Mouse (Mus musculus): ENCODE measurements around the gene Mgat4a.

The Mgat4a gene

DNA sequence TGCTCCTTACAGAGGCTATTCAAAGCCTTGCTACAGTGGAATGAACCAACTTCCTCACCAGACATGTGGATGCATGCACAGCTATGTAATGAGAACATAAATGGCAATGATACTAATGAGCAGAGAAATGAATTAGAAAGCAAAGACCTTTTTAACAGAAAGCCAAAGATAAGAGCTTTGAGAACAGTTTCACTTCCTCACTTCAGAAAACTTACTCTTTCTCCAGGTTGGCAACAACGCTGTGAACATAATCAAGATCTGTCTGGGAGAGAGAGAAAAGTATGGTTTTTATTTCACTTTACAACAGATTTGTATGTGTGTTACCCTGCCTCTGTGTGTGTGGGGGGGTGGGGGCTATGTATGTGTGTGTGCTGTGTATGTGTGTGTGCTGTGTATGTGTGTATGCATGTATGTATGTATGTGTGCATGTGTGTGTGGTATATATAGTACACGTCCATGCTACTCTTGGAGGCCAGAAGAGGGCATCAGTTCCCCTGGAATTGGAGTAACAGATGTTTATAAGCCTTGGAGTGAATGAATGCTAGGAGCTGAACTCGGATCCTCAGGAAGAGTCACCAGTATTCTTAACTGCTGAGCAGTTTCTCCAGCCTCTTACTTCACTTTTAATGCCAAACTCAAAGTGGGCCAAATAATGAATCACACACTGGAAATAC lies 74.4 kb downstream of the Mgat4a start:
- no peak for DNase-seq (ENCODE audit: low spot score in 2 of 2)

DNA sequence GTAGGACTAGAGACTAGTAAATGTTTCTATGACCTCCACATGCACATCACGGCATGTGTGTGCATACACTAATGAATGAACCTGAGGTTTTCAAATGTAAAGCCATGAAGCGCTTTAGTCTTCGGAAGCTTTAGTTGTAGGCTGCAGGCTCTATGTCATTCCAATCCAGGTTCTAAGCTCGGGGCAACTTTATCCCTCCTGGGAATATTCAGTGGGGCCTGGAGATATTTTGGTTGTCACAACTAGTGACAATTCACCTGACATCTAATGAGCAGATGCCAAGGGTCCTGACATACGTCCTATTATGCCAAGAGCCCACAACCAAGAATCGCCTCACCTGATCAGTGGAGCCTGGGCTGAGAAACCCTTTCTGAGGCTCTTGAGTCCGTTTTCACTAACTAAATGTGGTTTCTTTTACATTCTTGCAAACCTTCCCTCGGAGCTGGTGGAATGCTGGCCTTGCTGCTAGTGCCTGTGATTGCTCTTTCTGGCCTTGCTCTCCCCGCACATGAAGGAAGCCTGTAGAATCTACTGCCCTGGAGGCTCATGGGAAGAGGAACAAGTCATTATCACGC lies 75.9 kb downstream of the Mgat4a start:
- DNase-seq (ENCODE audit: low spot score in 2 of 2), result no peak

DNA sequence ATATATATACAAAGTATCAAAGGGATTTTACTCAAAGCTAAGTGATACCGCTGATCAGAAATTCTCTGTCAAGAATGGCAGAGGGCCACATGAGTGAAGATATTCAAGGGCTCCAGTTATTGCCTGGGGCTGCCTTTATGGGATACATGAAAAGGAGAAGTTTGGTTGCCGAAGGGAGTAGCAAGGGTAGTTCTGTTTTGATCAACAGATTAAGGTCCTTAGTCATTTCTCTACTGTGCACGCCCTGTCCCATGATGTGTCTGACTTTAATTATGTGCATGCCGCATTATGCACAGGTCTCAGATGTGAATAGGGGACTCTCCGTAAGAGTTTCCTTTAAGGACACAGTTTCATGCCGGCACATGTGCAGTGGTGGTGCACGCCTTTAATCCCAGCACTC lies 83.3 kb downstream of the Mgat4a start:
- DNase-seq (ENCODE audit: low spot score in 2 of 2), result no peak

DNA sequence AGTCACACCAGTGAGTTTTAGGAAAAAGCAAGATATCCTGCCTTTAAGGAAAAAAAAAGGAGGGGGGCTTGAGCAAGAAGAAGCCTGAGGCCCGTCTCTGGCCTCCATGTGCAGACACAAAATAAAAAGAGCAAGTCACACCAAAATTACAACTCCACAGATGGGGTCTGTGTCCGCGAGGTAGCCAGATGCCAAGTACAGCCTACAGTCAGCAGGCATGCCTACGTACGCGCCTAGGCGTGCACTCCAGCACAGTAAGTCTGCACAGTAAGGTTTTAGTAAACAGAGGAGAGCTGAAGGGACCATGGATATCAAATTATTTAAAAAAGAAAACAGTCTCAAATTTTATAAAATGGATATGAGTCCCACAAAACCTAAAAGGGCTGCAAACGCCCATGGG lies 89.5 kb downstream of the Mgat4a start:
- DNase-seq (ENCODE audit: low spot score in 2 of 2), result no peak

DNA sequence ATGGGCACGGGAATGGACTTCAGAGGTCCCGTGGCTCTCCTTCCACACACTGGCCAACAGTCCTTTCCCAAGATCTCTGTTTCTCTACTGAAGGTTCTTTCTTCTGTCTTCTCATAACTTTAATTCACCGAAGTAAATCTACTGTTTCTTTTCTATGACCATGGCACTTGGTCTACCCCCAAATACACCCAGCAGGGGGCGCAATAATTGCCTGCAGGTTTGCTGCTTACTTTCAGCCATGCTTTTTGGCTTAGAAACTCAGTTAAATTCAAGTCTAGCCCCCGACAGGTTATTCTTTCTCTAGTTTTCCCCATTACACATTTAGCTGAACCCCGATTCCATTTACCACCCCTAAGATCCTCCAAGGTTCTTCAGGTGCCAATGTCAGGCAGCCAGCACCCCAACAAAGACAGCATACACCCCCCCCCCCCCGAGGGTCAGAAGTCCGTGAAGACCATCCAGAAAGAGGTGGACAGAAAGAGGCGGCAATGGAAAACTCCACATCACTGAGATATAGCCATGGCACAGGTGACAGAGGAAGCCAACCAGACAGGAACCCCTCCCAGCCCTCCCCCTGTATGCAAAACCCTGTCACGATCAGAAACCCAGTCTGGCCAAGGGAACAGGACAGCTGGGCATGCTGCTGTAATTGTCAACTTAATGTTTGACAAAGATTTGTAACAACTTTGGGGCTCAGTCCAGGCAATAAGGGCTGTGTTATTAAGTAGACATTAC lies 92.3 kb downstream of the Mgat4a start:
- peak; percentile 22 to 33 for DNase-seq (ENCODE audit: low spot score in 2 of 2)

DNA sequence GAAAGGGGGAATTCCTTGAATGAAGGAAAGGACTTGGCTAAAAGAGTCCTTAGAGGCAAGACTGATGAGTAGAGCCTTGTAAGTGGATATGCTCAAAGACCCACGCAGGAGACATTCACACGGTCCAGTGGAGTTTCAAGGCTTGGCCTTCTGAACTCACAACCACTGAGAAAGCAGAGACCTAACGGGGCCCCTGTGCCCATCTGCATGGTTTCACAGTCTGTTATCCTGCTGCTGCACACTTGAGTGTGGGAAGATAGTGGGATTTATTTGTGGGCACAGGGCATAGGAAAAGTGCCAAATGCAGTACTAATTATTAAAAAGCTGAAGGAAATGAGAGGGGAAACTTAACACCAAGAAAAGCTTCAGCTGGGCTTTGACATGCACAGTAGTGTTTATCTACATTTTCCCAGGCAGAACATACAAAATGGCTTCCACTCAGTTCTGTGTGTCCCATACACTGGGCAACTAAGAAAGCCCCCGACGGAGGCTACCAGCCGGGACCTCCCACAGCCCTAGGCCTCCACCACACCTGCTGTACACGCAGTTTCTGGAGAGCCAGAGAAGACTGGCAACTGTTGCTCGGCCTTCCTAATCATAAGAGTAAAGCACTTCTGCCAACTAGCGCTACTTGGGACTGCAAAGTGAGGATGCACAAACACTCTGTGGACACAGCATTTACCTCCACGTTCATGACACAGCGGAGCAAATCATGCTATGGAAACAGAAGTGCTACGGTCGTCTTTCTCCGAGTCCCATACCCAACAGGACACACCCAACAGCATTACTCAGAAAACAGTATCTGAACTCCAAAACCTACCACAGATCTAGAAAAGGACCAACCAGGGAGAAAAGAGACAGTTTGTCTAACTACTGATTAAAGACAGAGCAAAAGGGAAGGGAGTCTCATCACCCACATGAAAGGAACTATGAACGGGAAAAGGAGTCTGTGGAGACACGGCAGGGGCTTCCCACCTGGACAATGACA lies 97.7 kb downstream of the Mgat4a start:
- DNase-seq (ENCODE audit: low spot score in 2 of 2), result no peak

DNA sequence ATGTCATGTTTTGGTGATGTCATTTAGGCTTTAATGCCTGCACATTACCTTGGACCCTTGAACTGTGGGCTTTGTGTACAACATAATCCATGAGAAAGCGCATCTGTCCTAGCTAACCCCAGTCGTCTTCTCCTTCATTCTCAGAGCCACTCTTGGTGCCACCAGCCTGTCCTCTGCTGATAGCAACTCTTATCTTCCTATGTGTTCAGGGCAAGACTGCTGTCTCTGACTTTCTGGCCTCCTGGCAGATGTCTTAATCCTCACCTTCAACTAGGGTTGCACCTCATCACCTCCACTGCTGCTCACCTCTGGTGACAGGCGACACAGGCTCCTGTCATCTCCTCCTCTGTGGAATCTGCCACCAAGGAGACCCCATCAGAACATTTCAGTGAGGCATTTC lies 104.4 kb downstream of the Mgat4a start:
- DNase-seq (ENCODE audit: low spot score in 2 of 2), result no peak

DNA sequence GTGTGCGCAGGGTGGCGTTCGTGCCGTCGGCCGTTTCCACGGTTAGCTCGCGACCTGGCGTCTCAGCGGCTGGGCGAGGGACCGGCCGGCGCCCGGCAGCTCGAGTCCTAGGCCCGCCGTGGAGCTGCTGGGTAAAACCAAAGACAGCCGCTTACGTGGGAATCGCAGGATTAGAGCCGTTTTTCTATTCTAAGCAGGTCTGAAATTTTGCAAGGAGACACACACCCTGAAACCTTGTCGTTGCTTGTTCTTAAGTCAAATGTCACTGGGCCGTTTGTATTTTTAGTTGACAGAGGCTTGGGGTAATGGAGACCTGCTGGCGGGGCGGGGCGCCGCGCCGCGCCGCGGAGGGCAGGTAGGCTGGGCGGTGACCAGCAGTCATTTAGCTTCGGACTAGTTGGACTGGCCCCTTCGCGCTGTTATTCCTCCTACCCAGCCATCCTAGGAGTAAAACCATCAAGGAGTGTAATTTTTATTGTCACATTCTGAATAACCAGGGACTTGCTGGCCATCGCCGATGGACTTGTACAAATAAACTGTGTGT lies 110.4 kb downstream of the Mgat4a start:
- DNase-seq (ENCODE audit: low spot score in 2 of 2), result peak in 1 of 2 experiments; percentile 13

DNA sequence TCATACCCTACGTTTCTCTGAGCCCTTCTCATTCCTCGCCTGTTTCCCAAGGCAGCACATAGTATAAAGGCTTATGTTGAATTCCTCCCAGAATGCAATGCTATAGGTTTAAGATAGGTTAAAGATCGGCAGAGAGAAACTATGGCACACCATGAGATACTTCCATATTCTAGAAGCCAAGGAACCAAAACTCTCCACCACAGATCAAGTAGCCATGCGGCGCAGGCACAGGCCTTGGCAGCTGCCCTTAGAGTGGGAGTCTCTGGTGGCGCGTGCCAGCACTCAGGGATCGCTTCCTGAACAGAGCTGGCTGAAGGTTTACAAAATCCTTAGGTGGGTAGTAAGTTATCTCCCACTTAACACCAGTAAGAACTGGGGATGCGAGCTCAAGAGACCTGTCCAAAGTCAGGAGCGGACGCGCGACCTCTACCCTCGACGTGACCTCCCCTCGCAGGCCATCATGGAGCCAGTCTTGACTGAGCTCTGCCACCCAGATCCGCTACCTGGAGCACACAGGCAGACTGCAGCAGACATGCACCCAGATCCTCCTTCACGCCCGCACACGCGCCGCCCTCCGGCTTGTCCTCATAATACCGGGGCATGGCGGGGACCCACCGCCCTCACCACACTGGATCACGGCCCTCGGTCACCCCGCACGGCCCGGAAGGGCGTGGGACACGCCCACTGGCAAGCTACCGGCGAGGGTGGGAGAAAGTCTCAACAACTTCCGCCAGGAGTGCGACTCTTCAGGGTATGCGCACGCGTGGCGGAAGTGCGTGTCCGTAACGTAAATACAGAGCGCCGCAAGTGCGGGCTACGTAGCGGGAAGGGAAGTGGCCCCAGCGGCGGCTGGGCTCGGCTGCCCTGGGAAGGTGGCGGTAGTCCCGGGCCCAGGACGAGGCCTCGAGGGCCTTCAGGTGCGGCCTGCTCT lies 111.2 kb downstream of the Mgat4a start, which contains the start of the genes Coa5 and Unc50:
Gene Coa5 (minus strand): TSS at position 738 of the 931 bp plus-strand sequence.
Gene Unc50 (plus strand): TSS at position 774 of the 931 bp plus-strand sequence.
- peak; percentile 86 to 92 for DNase-seq (ENCODE audit: low spot score in 2 of 2)

DNA sequence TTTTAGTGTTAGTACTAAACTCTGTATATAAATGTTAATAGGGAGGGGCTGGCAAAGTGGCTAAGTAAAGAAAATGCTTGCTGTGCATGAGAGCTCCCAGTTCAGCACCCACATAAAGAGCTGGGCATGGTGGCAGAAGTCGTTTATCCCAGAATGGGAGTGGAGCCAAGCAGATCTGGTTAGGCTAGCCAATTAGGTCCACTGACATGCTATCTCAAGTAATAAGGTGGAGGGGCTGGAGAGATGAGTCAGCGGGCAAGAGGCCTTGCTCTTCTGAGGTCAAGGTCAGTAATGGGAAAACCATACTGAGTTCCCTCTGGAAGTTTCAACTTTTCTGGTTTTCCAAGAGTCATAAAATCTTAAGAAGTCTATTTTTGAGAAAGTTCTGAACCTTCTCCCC lies 111.9 kb downstream of the Mgat4a start:
- DNase-seq (ENCODE audit: low spot score in 2 of 2), result no peak

DNA sequence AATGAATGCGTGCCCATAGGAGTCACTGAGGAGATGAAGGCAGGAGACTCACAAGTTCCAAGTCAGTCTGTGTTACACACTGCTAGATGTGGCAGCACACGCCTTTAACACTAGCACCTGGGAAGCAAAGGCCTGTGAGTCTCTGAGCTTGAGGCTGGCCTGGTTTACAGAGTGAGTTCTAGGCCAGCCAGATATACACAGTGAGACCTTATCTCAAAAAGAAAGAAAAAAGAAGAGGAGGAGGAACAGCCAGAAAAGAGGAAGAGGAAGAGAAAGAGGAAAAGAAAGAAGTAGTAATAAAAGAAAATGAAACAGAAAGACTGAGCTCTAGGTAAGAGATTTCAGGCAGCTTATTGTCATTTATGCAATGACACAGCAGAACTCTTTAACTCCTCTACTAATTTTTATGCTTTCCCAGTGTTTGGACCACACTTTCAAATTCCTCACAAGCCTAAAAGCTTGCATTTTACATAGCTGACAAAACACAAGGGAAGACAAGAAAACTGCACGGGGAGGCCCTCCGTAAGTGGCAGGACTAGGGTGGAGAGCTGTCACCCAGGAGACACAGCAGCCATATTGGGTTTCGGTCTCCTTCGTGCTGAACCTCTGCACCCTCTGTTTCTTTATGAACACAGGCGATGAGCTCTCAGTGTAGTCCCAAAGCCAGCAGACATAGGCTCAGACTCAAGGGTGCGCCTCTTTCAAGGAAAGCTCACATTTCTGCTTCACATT lies 113.5 kb downstream of the Mgat4a start:
- no peak for DNase-seq (ENCODE audit: low spot score in 2 of 2)

DNA sequence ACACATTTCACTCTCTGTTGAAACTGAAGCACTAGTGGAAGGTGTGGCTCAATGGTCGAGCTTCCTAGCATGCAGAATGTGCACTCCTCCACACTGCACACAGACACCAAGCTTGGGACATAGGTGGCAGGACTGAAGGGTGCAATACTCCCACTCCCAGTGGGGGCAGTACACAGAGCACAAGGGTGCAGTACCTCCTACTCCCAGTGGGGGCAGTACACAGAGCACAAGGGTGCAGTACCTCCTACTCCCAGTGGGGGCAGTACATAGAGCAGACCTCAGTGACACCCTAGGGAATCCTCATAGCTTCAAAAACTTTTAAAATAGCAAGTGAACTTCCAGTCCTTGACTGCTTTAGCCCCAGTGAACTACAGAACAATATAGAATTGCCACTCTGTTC lies 121.4 kb downstream of the Mgat4a start:
- DNase-seq (ENCODE audit: low spot score in 2 of 2), result no peak

DNA sequence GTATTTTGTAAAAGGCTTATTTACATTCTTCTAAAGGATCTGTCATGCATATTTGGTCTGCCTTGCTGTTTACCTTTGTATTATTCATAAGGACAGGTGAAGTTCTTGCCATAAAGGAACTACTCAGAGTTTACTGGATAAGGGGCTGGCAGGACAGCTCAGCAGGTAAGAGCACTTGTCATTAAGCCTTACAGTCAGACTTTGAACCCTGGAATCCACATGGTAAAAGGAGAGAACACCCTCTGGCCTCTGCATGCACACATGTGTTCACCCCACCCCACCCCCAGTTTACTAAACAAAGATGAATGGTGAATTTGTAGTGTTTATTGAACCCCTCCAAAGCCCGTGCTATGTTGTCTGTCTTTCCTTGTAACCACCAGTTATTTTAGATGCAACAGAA lies 125.4 kb downstream of the Mgat4a start:
- no peak for DNase-seq (ENCODE audit: low spot score in 2 of 2)

DNA sequence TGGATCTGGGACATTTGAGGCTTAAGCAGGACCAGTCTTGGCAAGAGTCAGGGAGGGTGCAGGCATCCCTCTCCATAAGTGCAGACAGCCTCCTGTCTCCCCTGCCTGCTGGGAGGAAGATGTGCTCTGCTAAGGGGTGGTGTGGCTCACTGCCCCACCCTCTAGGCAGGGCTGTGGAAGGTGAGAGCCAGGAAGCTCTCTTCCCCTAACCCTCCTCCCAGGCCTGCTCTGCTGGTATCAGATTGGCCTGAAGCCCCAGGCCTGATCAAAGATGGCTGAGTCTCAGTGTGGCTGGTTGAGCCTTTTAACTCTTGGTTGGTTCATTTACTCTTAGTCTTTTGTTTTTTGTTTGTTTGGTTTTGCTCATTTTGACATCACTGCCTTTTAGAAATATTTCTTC lies 131.2 kb downstream of the Mgat4a start:
- DNase-seq (ENCODE audit: low spot score in 2 of 2), result no peak

DNA sequence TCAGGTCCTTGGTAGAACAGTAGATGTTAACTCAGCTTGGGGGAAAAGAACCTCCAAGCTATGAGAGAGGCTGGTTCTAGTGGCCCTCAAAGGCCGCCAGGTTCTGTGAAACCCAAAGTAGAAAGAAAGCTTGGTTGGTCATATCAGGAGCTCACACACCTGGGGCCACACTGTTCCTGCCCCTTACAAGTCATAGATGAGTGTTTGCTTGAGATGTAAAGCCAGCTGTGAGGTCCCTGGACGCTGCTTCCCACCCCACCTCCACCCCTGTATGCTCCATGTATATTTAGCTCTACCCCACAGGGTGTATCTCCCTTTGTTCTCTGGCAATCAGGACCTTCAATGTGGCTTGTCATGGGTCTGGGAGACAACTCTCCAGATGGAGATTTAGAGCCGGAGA lies 132.1 kb downstream of the Mgat4a start:
- no peak for DNase-seq (ENCODE audit: low spot score in 2 of 2)

DNA sequence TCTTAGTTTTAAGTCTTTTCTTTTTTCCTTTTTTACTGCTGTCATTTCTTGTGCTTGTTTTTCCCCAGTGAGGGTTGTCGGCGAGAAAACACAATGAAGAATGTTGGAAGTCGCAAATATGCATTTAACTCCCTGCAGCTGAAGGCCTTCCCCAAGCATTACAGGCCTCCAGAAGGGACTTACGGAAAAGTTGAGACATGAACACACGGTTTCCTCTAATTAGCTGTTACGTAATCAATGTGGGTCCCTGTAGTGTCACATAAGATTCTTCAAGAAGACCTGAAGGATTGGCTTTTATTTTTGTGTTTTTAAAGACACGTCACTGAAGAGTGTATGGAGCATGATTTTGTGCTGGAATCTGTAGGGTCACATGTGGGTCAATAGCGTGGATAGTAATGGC lies 132.8 kb downstream of the Mgat4a start:
- no peak for DNase-seq (ENCODE audit: low spot score in 2 of 2)

DNA sequence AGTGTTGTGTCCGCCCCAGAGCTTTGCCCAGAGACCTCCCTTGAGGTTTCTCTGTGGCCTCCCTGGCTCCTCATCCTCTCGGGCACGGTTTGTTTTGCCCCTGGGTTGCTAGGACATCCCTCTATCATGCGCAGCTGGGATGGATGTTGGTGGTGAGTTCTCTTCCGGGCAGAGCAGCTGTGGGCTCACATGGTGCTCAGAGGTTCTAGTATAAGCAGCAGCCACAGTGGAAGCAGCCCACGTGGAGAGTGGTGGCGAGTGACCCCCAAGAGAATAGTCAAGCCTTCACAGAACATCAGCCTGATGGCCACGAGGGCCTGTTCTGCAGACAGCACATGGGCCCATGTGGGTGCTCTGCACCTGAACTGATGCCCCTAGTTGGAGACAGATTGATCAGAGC lies 133.6 kb downstream of the Mgat4a start:
- DNase-seq (ENCODE audit: low spot score in 2 of 2), result no peak

DNA sequence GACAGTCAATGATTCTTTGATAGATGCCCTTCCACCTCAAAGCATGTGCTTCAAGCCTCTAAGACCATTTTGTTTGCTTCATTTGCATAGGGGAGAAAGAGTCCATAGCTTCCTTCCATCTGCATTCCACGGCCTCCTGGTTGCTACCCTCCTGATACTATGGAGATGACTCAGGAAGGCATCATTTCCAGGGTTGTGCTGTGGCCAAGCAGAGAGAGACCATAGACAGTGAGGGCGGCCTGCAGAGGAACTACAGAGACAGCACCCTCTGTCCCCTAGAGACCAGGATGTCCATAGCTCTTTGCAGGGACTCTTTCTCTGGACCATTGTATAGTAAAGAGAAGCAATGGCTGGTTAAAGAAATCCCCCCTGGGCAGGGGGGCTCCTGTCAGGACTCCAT lies 135.7 kb downstream of the Mgat4a start:
- no peak for DNase-seq (ENCODE audit: low spot score in 2 of 2)

DNA sequence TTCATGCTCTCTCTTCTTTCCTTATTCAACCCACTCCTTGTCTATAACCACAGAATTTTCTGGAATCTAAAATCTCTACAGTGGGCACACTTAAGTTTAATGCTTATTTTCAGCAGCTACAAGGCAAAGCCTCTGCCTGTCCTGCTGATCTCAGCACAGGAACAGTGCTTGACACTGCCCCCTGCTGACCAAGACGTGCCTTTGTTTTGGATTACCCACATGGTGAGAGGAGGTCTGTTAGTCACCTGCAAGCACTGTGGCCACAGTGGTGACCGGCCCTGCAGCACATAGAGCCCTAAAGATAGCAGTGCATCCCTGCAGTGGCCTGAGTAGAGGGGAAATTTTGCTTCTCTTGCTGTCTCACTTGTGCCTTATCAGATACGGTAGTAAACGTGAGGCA lies 139.1 kb downstream of the Mgat4a start:
- DNase-seq (ENCODE audit: low spot score in 2 of 2), result peak; percentile 11 to 28

DNA sequence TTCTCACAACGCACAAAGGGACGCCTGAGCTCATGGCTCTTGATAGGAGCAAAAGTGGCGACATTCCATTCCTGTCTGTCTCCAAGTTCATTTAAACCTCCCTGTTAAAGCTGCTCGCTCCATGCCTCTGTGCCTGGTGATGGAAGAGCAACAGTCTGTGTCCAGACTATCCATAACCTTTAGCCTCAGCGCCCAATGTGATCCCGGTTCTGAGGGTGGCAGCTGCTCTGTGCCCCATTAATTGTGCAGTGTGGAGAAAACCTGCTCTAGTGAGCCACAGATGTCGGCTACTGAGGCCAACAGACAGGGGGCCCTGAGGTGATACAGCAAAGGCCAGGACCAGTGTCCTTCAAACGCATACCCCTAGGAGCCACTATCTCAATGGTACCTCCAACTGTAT lies 141.1 kb downstream of the Mgat4a start:
- no peak for DNase-seq (ENCODE audit: low spot score in 2 of 2)

All from urinary bladder, adult 18-20 months (tissue).